Mouse (Mus musculus): ENCODE data around the gene Syngr3. TPM values are rescaled to one million over a fixed set of nuclear protein-coding genes. Genes with fewer than 3 reads are reported as not detected.

Gene Syngr3
- total RNA-seq, 2 experiments from 2014 or later, result 197 to 204 TPM

GRCm38 (mm10) chr17:24646381-24646780 is 43.4 kb downstream of the Syngr3 start:
- DNase-seq (ENCODE audit: low spot score in 2 of 2), result no peak

- no peak for DNase-seq (ENCODE audit: low spot score in 2 of 2)
Measured at GRCm38 (mm10) chr17:24645916-24646315, 43.8 kb downstream of the Syngr3 start.

- no peak for DNase-seq (ENCODE audit: low spot score in 2 of 2)
Measured at GRCm38 (mm10) chr17:24644875-24645721, 44.7 kb downstream of the Syngr3 start.

GRCm38 (mm10) chr17:24644030-24644715 is 45.6 kb downstream of the Syngr3 start:
- no peak for DNase-seq (ENCODE audit: low spot score in 2 of 2)

GRCm38 (mm10) chr17:24642791-24643343 is 46.9 kb downstream of the Syngr3 start:
- DNase-seq (ENCODE audit: low spot score in 2 of 2), result no peak

GRCm38 (mm10) chr17:24641944-24642343 is 47.8 kb downstream of the Syngr3 start:
- DNase-seq (ENCODE audit: low spot score in 2 of 2), result no peak

GRCm38 (mm10) chr17:24640581-24640980 is 49.2 kb downstream of the Syngr3 start:
- DNase-seq (ENCODE audit: low spot score in 2 of 2), result no peak

- DNase-seq (ENCODE audit: low spot score in 2 of 2), result no peak
Measured at GRCm38 (mm10) chr17:24640119-24640518, 49.6 kb downstream of the Syngr3 start.

GRCm38 (mm10) chr17:24639571-24639988 is 50.2 kb downstream of the Syngr3 start:
- no peak for DNase-seq (ENCODE audit: low spot score in 2 of 2)

- DNase-seq (ENCODE audit: low spot score in 2 of 2), result no peak
Measured at GRCm38 (mm10) chr17:24638840-24639239, 50.9 kb downstream of the Syngr3 start.

- DNase-seq (ENCODE audit: low spot score in 2 of 2), result no peak
Measured at GRCm38 (mm10) chr17:24638214-24638613, 51.5 kb downstream of the Syngr3 start.

- no peak for DNase-seq (ENCODE audit: low spot score in 2 of 2)
Measured at GRCm38 (mm10) chr17:24636781-24637481, 52.8 kb downstream of the Syngr3 start.

- DNase-seq (ENCODE audit: low spot score in 2 of 2), result no peak
Measured at GRCm38 (mm10) chr17:24635694-24636093, 54.1 kb downstream of the Syngr3 start.

Other genes with a start within 250 kb of the Syngr3 start
- gene Dnase1l2, start 246.8 kb downstream of the Syngr3 start, total RNA-seq (2021), result 1 to 10 TPM; 5.2 to 8.1 TPM
- gene E4f1, start 219.6 kb downstream of the Syngr3 start, total RNA-seq (2021), result 10 to 100 TPM; 27.8 to 32.3 TPM
- 10 to 100 TPM; 71.8 to 73.5 TPM for gene Pgp, start 219.6 kb downstream of the Syngr3 start, total RNA-seq (2021)
- gene Bricd5, start 216.1 kb downstream of the Syngr3 start, total RNA-seq (2021), result 1 to 10 TPM; 1.0 to 2.1 TPM
- 10 to 100 TPM; 30.7 to 32.1 TPM for gene Mlst8, start 210.9 kb downstream of the Syngr3 start, total RNA-seq (2021)
- 100 to 1,000 TPM; 155 to 161 TPM for gene Caskin1, start 201.4 kb downstream of the Syngr3 start, total RNA-seq (2021)
- 10 to 100 TPM; 93.6 to 96.0 TPM for gene Traf7, start 162.0 kb downstream of the Syngr3 start, total RNA-seq (2021)
- 10 to 100 TPM; 60.1 to 69.3 TPM for gene Rab26, start 155.7 kb downstream of the Syngr3 start, total RNA-seq (2021)
- 10 to 100 TPM; 71.1 to 85.9 TPM for gene Pkd1, start 140.1 kb downstream of the Syngr3 start, total RNA-seq (2021)
- 100 to 1,000 TPM; 160 to 162 TPM for gene Tsc2, start 57.3 kb downstream of the Syngr3 start, total RNA-seq (2021)
- 1 to 10 TPM; 3.9 to 5.3 TPM for gene Nthl1, start 57.3 kb downstream of the Syngr3 start, total RNA-seq (2021)
- gene Slc9a3r2, start 39.6 kb downstream of the Syngr3 start, total RNA-seq (2021), result 10 to 100 TPM; 47.9 to 52.4 TPM
- 1 to 10 TPM; 3.7 to 3.9 TPM for gene Npw, start 31.5 kb downstream of the Syngr3 start, total RNA-seq (2021)
- 10 to 100 TPM; 36.5 to 40.7 TPM for gene Zfp598, start 20.3 kb downstream of the Syngr3 start, total RNA-seq (2021)
- 10 to 100 TPM; 18.5 to 19.8 TPM for gene Gfer, start 6.2 kb upstream of the Syngr3 start, total RNA-seq (2021)
- 1 to 10 TPM; 2.7 to 4.4 TPM for gene Noxo1, start 6.3 kb upstream of the Syngr3 start, total RNA-seq (2021)
- 10 to 100 TPM; 28.5 to 29.1 TPM for gene Tbl3, start 17.7 kb upstream of the Syngr3 start, total RNA-seq (2021)
- gene Rnf151, start 28.1 kb upstream of the Syngr3 start, total RNA-seq (2021), result not detected
- gene Rps2, start 28.2 kb upstream of the Syngr3 start, total RNA-seq (2021), result 100 to 1,000 TPM; 494 to 506 TPM
- 100 to 1,000 TPM; 186 to 200 TPM for gene Ndufb10, start 34.5 kb upstream of the Syngr3 start, total RNA-seq (2021)
- gene Rpl3l, start 37.9 kb upstream of the Syngr3 start, total RNA-seq (2021), result 1 to 10 TPM in 1 of 2 experiments, under 1 TPM in 1; 0.79 to 1.0 TPM
- 10 to 100 TPM; 44.4 to 51.2 TPM for gene Msrb1, start 46.7 kb upstream of the Syngr3 start, total RNA-seq (2021)
- gene Hs3st6, start 63.0 kb upstream of the Syngr3 start, total RNA-seq (2021), result not detected
- not detected for gene Meiob, start 114.3 kb upstream of the Syngr3 start, total RNA-seq (2021)
- 100 to 1,000 TPM; 107 to 112 TPM for gene Hagh, start 150.2 kb upstream of the Syngr3 start, total RNA-seq (2021)
- gene Fahd1, start 160.4 kb upstream of the Syngr3 start, total RNA-seq (2021), result 10 to 100 TPM; 18.1 to 18.2 TPM
- not detected for gene Igfals, start 176.0 kb upstream of the Syngr3 start, total RNA-seq (2021)
- 10 to 100 TPM; 37.7 to 43.4 TPM for gene Nubp2, start 196.4 kb upstream of the Syngr3 start, total RNA-seq (2021)
- gene Spsb3, start 196.7 kb upstream of the Syngr3 start, total RNA-seq (2021), result 10 to 100 TPM; 40.9 to 41.2 TPM
- 10 to 100 TPM; 66.9 to 83.2 TPM for gene Eme2, start 205.1 kb upstream of the Syngr3 start, total RNA-seq (2021)
- gene Mrps34, start 205.2 kb upstream of the Syngr3 start, total RNA-seq (2021), result 10 to 100 TPM; 73.0 to 76.3 TPM
- 10 to 100 TPM; 48.6 to 53.8 TPM for gene Nme3, start 206.5 kb upstream of the Syngr3 start, total RNA-seq (2021)
- 100 to 1,000 TPM; 312 to 326 TPM for gene Mapk8ip3, start 247.0 kb upstream of the Syngr3 start, total RNA-seq (2021)

Data from layer of hippocampus, postnatal 14 days (tissue).